Mouse (Mus musculus): ENCODE measurements around the gene Gm20924. TPM values are rescaled to one million over a fixed set of nuclear protein-coding genes. Genes with fewer than 3 reads are reported as not detected.
"Not testable (repeated sequence)": the region's sequence is repeated elsewhere in the genome, so short reads cannot be mapped to it uniquely, and the experiment has no call there.

Gene Gm20924
- total RNA-seq (2021), result not detected
- long read RNA-seq, experiment 1, result 0 reads
- long read RNA-seq, experiment 2, result 0 reads

GRCm38 (mm10) chrY:65207427-65207826, at the start of gene Gm20924:
Gene Gm20924, minus strand, starts transcription at chrY:65207527.
- DNase-seq; intact Hi-C loops (cut with DNase I): not testable (repeated sequence)

Other genes starting within 250 kb of the Gm20924 start
- not detected for gene Gm20736, start 170.2 kb upstream of the Gm20924 start, total RNA-seq (2021)